Mouse (Mus musculus): ENCODE measurements around the gene Pigc.

DNA sequence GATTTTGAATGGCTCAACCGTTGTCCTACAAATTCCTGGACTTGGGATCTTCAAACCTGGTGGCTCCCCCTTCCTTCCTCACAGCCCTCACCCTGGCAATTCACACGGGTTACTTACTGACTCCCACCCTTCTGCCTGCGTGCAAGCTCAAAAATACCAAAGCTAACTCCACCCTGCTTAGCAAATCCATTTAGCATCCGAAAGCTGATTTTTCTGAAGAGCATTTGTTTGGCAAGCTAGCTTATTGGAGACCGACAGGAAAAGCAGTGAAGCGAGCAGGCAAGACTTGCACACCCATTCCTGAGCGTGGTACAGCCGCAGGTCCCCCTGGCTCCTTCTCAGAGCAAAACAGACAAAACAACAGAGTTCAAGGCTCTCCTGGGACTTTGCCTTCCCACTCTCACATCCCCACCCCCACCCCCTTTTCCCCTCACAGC, 39.7 kb downstream of the Pigc start:
- no peak for TF ChIP-seq CTCF (IDR thresholded peaks at IDR 0.05; ENCODE audit: low read depth, low read length)
- no peak for TF ChIP-seq POLR2AphosphoS5 (IDR thresholded peaks at IDR 0.05; ENCODE audit: insufficient replicate concordance, low read depth, low read length)

All from G1E (cell line).